Mouse (Mus musculus): ENCODE results near the gene Yaf2.

GRCm38 (mm10) chr15:93270289-93270855, 66.4 kb downstream of the Yaf2 start:
- TF ChIP-seq CTCF (IDR thresholded peaks at IDR 0.05; ENCODE audit: control insufficient read depth, insufficient read depth, low read length) (no peak), POLR2A (IDR thresholded peaks at IDR 0.05; ENCODE audit: borderline replicate concordance, control insufficient read depth, low read depth, low read length) (no peak)
